Mouse (Mus musculus) embryonic fibroblast, embryonic 13.5 days (primary cell): ENCODE measurements around the gene Ckap2l.

Source experiments
- CTCF ChIP-seq: IDR thresholded peaks from 2 replicates; pipeline ENCODE4 v1.5.1; 2011; ENCODE audit warnings: mild to moderate bottlenecking, control low read depth, low read length, moderate library complexity, borderline replicate concordance; ENCODE audit not compliant: insufficient read depth
- POLR2A ChIP-seq: IDR thresholded peaks from 2 replicates; pipeline ENCODE4 v1.6.1; 2011; ENCODE audit warnings: low read depth, mild to moderate bottlenecking, control low read depth, low read length, moderate library complexity

GRCm38 (mm10) chr2:129258056-129258455 is 39.0 kb downstream of the Ckap2l start:
- TF ChIP-seq CTCF (no peak), POLR2A (no peak)
